Mouse (Mus musculus) kidney, postnatal 4 days (tissue): Measurements from ENCODE around the gene Shank1.
"Not testable (repeated sequence)": the region's sequence is repeated elsewhere in the genome, so short reads cannot be mapped to it uniquely, and the experiment has no call there.

Experiments used
- DNase-seq, 2 experiments: peaks; one replicate each; pipeline ENCODE4 v3.0.0; 2021; ENCODE audit warnings: mixed read lengths in 2 of 2

The Shank1 gene

DNA sequence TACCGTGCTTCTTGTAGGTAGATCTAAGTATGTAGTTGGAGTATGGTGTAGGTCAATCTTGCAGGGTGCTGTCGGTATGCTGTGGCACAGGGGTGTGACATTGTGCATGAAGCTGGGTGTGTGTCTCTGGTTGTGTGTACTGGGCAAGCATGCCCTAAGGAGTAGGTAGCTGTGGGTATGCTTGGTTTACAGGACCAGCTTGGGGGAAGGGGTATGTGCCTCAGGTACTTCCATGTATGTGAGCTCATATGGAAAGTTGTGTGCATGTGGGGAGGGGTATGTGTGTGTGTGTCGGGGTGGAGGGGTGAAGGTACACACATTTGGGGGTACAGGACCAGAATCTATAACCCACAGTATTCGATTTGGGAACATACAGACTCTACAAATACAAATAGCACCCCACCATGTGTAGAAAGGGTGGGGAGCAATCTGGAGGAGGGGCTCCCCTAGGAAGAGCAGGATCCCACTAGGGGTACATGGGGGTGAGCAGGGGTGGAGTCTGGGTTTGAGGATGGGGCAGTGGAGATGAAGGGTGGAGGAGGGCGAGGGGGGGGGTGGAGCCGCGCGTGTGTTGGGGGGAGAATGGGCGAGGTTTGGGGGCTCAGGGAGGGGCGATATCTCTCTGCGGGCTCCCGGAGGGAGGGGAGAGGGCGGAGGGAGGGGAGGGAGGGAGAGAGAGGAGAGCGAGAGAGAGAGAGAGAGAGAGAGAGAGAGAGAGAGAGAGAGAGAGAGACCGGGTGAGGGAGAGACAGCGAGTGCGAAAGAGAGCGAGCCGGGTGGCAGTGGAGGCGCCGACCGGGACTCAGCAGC, at the start of gene Shank1:
Gene Shank1 (plus strand): TSS at position 779 of the 810 bp plus-strand sequence.
- peak; percentile 25 to 42 for DNase-seq

DNA sequence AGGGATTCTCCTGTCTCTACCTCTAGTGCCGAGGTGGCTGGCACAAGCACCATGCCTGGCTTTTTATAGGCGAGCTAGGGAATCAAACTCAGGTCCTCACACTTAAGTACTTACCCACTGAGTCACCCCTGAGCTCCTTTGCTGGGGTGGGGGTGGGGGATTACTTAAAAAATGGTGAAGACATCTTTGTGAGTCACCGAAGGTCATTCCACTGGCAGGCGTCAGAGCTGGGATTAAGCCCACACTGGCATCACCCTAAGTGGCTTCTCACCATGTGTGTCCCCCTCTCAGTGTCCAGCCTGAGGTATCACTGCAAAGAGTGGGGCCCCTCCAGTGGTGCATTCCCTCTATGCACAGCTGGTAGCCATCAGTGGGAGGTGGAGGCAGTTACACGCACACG, 49.6 kb upstream of the Shank1 start:
- no peak for DNase-seq

DNA sequence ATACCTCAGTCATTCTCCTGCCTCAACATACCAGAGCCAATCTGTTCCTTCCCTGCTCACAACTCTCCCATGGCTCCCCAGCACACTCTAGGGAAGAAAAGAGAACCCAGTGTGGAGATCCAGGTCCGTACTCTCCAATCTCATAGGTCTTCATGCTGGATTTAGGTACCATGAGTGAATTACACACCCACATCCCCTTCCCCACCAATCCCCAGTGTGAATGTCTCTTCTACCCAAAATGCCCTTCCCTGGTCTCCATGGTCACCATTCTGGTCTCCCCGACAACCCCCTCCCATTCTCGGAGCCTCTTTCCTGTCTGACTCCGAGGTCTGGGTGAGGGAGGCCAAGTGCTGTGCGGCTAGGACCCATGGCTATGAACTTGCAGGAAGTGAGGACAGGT, 48.9 kb upstream of the Shank1 start, which contains the start of gene Gm15517:
Gene Gm15517 (plus strand): TSS at position 301 of the 400 bp plus-strand sequence.
- DNase-seq, result no peak

DNA sequence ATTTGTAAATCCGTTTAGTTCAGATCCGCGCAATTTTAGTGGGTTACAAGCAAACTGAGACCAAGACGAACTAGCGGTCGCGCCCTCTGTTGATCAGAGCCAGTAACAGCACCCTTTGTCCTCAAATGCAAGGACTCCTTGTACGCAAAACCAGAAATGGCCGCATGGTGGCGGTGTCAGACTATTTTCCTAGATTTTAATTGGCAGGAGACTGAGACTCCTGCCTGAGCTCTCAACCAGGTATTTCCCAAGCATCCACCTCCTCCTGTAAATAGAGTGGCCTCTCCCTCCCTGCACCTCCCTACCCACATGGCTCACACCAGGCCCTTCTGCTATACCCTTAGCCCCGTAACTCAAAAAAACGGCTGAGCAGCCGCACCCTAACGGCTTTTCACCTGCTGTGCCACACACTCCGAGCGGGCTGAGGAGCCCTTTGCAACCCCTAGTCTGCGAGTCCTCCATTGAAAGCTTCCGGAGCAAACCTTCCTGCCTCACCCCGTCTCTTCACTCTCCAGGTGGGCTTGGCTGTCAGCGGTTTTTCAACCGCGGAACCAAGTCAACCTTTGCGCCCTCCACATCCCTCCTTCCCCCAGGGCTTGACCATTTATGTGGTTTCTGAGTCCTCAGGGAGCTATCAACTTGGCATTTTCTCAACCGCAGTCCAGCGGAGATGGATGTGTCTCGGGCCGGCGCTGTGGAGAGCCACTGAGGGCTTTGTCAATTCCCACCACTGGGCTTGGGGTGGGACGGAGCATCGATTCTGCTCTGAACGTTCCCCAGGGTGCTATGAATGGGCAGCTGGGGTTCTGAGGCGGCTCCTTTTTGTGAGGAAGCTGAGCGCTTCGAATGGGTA, 47.0 kb upstream of the Shank1 start:
- peak; percentile 96 to 97 for DNase-seq

DNA sequence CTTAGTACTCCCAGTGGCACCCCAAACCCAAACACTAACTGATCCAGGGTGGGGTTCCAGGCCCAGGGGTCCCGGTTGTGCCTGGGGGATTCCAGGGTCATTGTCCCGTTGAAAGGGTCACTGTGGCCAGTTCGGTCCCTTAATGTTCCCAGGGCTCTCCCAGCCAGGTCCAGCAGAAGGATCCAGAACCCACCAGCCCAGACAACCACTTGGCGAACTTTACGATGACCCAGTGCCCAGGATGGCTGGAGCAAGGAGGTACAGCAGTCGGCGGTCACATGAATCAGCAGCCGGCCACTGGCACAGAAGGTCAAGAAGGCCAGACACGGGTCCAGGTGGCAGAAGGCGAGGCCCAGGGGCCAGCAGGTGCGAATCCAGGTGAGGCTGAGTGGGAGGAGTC, 41.9 kb upstream of the Shank1 start:
- no peak for DNase-seq

DNA sequence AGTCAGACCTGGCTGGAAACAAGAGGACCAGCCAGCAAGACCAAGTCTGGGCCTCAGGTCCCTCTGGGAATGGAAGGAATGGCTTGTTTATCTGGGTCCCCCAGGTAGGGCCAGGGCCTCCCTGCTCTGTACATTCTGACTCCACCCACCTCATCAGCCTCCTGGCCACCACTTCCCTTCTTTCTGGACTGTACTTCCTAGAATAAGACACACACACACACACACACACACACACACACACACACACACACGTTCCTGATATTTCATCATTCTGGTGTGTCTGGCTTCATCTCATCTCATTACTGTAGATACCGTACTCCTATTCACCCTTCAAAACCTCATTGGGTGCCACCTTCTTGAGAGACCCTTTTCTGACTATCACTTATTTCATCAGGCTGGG, 40.7 kb upstream of the Shank1 start:
- DNase-seq, result no peak

DNA sequence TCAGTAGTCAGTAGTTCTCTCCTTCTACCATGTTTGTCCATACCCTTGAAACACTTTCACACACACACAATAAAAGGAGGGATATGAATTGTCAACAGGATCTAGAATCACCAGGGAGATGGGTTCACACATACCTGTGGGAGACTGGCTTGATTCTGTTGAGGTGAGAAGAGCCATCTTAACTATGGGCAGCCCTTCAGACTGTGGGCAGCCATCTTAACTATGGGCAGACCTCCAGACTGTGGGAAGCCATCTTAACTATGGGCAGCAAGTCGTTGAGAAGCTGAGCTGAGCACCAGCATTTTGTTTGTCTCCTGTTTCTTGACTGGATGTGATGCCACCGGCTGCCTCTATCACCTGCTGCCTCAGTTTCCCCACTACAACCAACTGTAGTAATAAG, 38.7 kb upstream of the Shank1 start:
- DNase-seq, result peak; percentile 22 to 23

DNA sequence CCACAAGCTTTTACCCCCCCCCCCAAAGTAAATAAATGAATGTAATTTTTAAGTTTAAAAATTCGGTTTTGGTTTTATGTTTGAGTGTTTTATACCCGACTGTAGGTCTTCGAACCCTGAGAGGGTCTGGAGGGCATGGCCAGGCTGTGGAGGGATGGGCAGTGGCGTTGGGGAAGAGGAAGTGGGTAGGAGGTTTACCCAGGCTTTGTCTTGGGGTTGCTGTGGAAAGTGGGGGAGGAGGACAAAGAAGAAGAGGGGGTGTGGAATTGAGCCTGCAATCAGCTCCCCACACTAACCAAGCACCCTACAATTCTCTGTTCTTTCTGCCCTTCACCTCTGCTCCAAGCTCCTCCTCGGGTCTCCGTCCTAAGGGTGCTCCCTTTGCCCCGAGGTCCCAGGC, 37.5 kb upstream of the Shank1 start:
- DNase-seq, result no peak

DNA sequence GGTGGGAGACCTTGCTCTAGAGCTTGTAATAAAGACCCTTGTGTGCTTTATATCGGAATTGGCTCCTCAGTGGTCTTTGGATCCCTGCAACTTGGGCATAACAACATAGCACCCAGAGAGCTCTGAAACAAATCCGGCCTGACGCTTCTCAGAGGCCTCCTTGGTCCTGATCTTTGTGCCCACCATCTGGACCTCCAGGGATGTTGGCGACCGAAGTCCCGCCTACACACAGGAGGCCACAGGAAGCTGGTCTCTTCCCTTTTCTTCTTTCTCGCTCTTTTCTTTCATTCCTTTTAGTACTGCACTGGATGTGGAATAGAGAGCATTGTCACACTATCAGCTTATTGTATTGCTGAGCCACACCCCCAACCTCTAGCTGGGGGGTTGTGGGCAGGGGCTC, 36.6 kb upstream of the Shank1 start:
- no peak for DNase-seq

DNA sequence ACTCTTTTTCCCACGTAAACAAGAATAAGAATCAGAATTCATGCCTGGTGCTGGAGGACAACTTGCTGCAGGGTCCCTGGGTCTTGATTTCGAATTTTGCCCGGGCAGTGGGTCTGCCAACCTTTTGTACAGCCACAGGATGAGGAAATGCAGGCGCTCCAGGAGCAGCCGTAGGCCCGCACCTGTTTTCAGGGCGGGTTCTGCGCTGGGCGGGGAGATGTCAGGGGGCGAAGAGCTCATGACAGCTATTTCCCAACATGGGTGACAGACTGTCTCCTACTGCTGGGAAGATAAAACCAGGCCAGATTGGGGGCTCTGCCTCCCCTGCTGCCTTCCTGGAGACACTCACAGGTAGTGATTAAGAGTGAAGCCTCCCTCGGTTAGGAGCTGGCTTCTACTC, 36.0 kb upstream of the Shank1 start:
- DNase-seq, result no peak

DNA sequence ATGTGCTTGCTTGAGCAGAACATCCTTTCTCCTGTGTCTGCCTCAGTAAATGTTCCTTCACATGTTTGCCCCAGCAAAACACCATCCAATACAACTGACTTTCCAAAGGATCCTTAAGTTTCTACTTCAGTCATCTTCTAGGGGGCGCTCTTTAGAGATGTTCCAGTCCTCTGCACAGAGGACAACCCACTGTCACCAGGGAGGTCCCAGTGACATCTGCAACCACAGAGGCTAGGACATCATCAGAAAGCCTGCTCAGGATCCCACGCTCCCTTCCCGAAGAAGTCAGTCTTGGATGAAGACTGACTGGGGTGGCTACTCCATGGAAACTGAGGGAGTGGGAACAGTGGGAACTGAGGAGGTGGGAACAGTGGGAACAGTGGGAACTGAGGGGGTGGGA, 34.5 kb upstream of the Shank1 start:
- no peak for DNase-seq

DNA sequence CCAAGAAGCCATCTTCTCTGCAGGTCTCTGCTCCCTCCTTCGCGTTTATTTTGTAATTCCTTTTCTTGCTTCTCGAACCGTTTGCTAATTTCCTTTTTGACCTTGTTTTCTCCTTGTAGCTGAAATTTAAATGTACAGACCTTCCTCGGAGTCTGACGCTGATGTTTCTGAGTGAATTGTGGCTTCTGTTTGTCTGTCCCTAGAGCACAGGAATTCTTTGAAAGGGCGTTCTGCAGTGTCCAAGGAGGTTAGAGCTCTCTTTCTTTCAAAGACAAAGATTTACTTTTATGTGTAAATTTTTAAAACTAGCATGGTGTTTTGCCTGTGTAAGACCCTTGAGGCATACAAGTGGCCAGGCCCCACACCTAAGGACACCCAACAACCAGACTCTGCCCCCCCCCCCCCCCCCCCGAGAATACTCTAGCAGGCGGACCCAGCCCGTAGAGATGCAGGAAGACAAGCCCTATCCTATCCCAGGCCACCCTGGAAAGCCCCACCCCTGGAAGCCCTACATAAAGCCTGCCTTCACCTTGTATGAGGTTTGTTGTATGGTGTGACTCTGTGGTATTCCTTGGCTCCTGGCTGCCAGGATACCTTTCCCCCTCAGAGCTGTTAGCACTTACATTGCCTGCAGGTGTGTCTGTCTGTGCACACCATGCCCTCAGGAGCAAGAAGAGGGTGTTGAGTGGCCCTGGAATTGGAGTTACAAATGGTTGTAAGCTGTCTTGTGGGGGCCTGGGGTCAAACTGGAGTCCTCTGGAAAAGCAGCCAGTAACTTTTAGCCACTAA, 33.4 kb upstream of the Shank1 start:
- no peak for DNase-seq

DNA sequence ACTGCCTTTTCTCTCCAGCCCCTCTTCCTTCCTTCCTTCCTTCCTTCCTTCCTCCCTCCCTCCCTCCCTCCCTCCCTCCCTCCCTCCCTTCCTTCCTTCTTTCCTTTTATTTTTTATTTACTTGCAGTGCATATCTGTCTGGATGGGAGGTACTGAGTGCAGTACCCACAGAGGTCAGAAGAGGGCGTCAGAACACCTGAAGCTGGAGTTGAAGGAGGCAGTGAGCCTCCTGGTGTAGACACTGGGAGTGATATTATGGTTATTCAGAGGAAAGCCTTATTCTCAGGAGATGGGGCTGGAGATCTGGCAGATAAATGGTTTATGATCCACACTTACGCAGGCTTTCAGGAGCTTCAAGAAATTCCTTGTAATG, 32.8 kb upstream of the Shank1 start:
- DNase-seq, result peak; percentile 51 to 56

DNA sequence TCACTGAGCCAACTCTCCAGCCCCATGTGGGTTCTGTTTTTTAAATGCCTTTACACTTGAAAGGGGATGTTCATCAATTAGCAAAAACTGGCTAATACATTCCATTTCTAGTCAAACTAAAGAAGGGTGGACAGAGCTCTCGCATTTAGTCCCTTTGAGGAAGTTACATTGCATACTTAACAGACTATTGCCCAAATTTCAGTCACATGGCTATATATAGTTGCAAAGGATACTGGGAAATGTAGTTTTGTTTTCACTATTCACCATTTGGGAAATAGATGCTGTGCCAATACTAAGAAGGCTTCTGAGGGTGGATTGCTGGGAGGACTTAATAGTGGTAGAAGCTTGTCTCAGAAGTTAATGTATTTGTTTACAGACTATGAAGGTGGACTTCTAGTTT, 29.1 kb upstream of the Shank1 start:
- DNase-seq, result no peak

DNA sequence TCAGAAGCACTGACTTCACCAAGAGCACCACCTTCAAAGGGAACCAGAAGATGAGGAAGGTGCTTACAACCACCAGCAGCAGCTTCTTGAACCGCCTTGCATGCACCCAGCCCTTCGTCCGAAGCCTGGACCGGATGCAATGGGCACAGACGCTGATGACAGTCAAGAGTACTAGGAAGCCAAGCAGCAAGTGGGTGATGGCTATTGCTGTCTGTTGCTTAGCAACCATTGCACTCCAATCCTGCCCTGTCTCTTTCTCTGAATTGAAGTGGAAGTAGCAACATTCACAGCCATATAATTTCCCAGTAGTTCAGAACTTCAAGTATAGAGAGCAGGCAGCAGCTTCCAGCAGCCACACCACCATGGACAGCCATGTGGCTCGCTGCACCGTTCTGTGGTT, 28.5 kb upstream of the Shank1 start:
- DNase-seq, result no peak

DNA sequence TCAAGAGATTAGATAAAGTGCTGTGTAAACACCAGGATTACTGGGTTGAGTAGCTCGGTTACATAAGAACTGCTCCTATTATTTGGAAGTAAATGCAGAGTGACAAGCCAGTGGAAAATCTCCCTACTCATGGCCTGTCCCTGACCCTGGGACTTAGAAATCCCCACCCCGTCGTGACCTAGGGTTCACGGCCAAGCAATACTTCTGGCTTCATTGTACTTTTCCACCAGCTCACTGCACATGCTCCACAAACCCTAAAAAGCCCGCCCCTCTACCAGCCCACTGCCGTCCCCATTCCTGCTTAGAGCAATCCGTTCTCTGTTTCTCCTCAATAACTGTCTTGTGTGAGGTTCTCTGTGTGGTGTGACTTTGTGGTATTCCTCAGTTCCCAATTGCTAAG, 22.3 kb upstream of the Shank1 start:
- DNase-seq, result no peak

DNA sequence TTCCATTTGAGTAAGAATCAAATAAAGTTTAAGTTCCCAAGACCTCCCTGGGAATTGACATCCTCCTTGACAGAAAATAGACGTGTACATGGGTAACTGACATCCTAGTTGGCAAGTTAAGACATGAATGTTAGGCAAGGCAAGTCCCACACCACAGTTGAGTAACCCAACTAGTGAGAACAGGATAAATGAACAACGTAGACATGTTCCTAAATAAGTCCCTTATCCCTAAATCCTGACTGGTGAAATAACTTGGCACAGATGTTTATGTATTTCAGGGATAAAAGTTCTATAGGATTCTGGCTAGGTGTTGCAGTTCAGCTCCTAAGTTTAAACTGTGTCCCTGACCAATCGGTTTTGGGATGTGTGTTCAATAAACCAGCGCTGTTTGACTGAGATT, 19.1 kb upstream of the Shank1 start:
- DNase-seq, result no peak

DNA sequence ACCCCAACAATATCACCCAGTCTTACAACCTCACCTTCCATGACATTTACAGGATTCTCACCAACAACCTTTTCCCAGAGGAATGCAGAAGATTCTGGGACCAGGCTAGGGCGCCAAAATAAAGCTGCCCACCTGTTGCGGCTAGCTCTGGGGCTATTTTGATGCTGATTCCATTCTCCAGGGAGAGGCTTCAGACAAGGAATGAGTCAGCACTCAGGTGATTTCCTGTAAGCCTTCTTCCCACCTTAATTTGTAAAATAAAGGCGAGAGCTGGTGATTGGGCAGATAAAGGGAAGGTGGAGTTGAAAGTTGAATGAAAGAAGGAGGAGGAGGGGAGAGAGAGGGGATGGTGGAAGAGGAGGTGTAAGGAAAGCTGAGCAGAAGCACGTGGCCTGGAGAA, 18.6 kb upstream of the Shank1 start:
- no peak for DNase-seq

DNA sequence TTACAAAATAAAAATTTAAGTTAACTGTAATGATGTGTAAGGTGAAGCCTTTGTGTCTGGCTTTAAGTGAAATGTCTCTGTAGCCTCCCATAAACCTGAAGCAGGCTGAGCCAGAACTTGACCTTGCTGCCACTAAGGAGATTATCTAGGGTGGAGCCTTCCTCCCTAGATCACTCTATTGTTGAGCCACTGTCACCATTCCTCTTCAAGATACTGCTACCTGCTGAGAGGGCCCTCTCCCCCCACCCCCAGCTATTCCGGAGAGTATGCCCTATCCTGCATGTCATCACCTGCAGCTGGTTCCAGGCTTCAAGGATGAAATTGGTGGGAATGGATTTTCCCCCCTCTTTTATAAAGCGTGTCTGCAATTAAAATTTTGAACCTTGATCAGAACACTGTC, 12.6 kb upstream of the Shank1 start:
- not testable (repeated sequence) for DNase-seq

DNA sequence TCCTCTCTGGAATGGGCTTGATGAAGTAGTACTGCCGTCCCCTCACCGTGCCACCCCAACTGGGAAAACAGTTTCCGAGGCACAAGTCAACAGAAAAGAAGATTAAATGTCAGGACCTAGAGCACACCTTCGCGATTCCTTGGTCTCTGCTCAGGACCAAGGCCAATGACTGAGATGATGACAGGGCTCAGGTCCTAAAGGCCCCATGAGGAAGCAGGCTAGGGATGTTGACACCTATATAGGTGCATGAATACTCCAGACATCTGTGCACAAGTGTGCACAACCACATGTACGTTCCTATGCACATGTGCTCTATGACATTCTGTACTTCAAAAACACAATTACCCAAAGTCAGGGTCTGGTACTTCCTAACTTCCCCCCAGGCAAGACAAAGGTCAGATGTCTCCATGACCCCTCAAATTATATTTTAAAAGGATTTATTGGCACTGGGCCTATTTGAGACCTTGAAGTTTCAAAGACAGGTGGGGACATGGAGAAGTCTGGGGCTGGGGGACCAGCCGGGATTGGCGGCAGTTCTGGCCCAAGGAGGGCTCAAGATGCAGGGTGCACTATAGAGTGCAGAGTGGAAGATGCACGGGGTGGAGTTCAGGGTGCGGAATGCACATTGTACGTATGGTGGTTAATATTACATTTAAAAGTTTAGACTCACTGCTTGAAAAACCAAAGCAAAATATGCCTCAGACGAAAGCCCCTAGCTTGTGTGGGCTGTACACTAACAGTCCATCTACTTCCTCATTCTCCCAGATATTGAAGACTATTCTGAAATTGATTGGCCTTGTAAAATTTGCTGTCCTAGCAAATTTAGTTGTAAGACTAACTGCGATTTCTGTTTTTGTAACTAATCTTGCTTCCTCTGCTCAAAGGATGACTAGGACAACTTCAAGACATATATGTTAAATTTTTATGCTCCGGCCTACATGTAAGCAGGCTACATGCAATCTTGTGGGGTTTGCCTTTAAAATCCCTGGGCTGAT, 6.4 kb upstream of the Shank1 start:
- no peak for DNase-seq

DNA sequence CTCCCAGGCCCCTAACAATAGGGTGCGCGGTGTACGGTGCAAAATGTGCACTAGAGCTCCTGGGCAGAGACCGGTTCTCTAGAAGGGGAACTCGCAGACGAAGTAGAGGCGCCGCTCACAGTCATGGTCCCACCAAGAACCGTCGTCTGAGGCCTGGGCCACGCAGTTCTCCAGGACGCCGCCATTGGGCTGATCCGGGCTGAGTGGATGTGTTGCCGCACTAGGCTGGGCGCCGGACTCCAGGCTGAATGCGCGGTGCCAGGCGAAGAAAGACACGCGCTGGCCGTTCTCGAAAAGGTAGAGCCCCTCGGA, 5.6 kb upstream of the Shank1 start:
- DNase-seq, result no peak
